ENCODE assay signal across 13 mouse cellular contexts in genomic region chr2:31901659-31902362, GRCm38 (mm10). TPM values are rescaled to one million over a fixed set of nuclear protein-coding genes. Genes with fewer than 3 reads are reported as not detected.
A peak's percentile ranks its signal among the peaks of the same experiment; 100 is the strongest.
DNase-seq lines count a peak whose midpoint lies in the region; ATAC-seq and TF ChIP-seq lines count a peak whose summit lies in the region.
"Had no signal": no experiment of that assay in that cellular context is flagged by ENCODE, and none has a peak within 500 bp of the region (broad histone marks: within the 10 kb centered on the region; RNA-seq: fewer than 3 reads in every experiment).

No protein-coding gene starts in this region.

- H3K4me3 ChIP-seq in lung, embryonic 15.5 days, result no peak overlapping the region
- no peak overlapping the region for H3K4me3 ChIP-seq in intestine, postnatal 0 days (ENCODE audit: low read depth, low read length)
- H3K4me3 ChIP-seq in forebrain, embryonic 13.5 days, result no peak overlapping the region
- H3K4me3 ChIP-seq: embryonic facial prominence, embryonic 10.5 days; limb, embryonic 13.5 days had no signal

- H3K4me2 ChIP-seq in lung, embryonic 15.5 days, result no peak overlapping the region
- no peak overlapping the region for H3K4me2 ChIP-seq in intestine, postnatal 0 days (replicated peaks; ENCODE audit: low read depth)
- H3K4me2 ChIP-seq in forebrain, embryonic 13.5 days, result no peak overlapping the region
- H3K4me2 ChIP-seq: limb, embryonic 13.5 days had no signal

- H3K9ac ChIP-seq in lung, embryonic 15.5 days, result no peak overlapping the region
- H3K9ac ChIP-seq in intestine, postnatal 0 days (ENCODE audit: low read depth, low read length), result no peak overlapping the region
- no peak overlapping the region for H3K9ac ChIP-seq in forebrain, embryonic 13.5 days
- H3K9ac ChIP-seq: limb, embryonic 13.5 days had no signal

- 48% methylated on average over 4 of the region's 4 CpGs for WGBS in lung, embryonic 15.5 days
- WGBS in intestine, postnatal 0 days, result 61% methylated on average over 4 of the region's 4 CpGs
- 72% methylated on average over 4 of the region's 4 CpGs for WGBS in forebrain, embryonic 13.5 days

- H3K27ac ChIP-seq in lung, embryonic 15.5 days, result no peak overlapping the region
- no peak overlapping the region for H3K27ac ChIP-seq in intestine, postnatal 0 days (ENCODE audit: low read depth, low read length)
- no peak overlapping the region for H3K27ac ChIP-seq in forebrain, embryonic 13.5 days
- H3K27ac ChIP-seq: embryonic facial prominence, embryonic 10.5 days; limb, embryonic 13.5 days had no signal

- no peaks in the 10 kb centered on the region for H3K36me3 ChIP-seq in lung, embryonic 15.5 days
- H3K36me3 ChIP-seq in intestine, postnatal 0 days (ENCODE audit: control insufficient read depth, insufficient read depth), result no peaks in the 10 kb centered on the region
- no peaks in the 10 kb centered on the region for H3K36me3 ChIP-seq in forebrain, embryonic 13.5 days (ENCODE audit: poor library complexity, severe bottlenecking)
- H3K36me3 ChIP-seq: embryonic facial prominence, embryonic 10.5 days; limb, embryonic 13.5 days had no signal

- peak; percentile 29 for ATAC-seq in lung, embryonic 15.5 days (ENCODE audit: borderline replicate concordance, extremely low read depth, low FRiP score, low TSS enrichment)
- peak; percentile 59 for ATAC-seq in intestine, postnatal 0 days
- no peak for ATAC-seq in forebrain, embryonic 13.5 days
- ATAC-seq in megakaryocyte, adult 5-6 weeks (ENCODE audit: poor library complexity, severe bottlenecking), result no peak
- ATAC-seq: forebrain, embryonic 14.5 days; hindbrain, embryonic 16.5 days had no signal

- no peaks in the 10 kb centered on the region for H3K27me3 ChIP-seq in lung, embryonic 15.5 days
- H3K27me3 ChIP-seq in intestine, postnatal 0 days (replicated peaks; ENCODE audit: control insufficient read depth, insufficient read depth, low read length), result no peaks in the 10 kb centered on the region
- H3K27me3 ChIP-seq in forebrain, embryonic 13.5 days, result 0 out of 2 replicates have a peak, but pooled peaks cover 4% of the 10 kb centered on the region
- H3K27me3 ChIP-seq: limb, embryonic 13.5 days had no signal

- no peaks in the 10 kb centered on the region for H3K9me3 ChIP-seq in lung, embryonic 15.5 days
- H3K9me3 ChIP-seq in intestine, postnatal 0 days (ENCODE audit: control insufficient read depth), result no peaks in the 10 kb centered on the region
- H3K9me3 ChIP-seq in forebrain, embryonic 13.5 days (replicated peaks), result no peaks in the 10 kb centered on the region
- H3K9me3 ChIP-seq: embryonic facial prominence, embryonic 10.5 days; limb, embryonic 13.5 days had no signal

- H3K4me1 ChIP-seq in lung, embryonic 15.5 days, result 0 out of 2 replicates have a peak, but pooled peaks cover 3% of the 10 kb centered on the region
- H3K4me1 ChIP-seq in intestine, postnatal 0 days (replicated peaks; ENCODE audit: control insufficient read depth, insufficient read depth, low read length), result no peaks in the 10 kb centered on the region
- H3K4me1 ChIP-seq in forebrain, embryonic 13.5 days, result peaks cover 11% of the 10 kb centered on the region; the same call in 1 of the 2 replicates

- DNase-seq in lung, adult 18-20 months, result no peak
- DNase-seq in R1 (ENCODE audit: low read depth, low spot score), result peak; percentile 82
- peak; percentile 43 for DNase-seq in testis, postnatal 14 days (ENCODE audit: low spot score)
- DNase-seq: heart, adult 11 months; layer of hippocampus, adult 9-11 months had no signal

- TF ChIP-seq CTCF in intestine, postnatal 0 days (IDR thresholded peaks at IDR 0.05; ENCODE audit: low read depth), result no peak

RNA-seq across cellular contexts. Expression of gene Lamc3, which starts 14.7 kb away (rescaled TPM):
- polyA plus RNA-seq in lung, embryonic 15.5 days (2015; fragmentation: Nextera tagmentation; extraction: Ambion mirVana), result 1.2 and 1.6 TPM in 2 replicates
- polyA plus RNA-seq in intestine, postnatal 0 days (2015; fragmentation: Nextera tagmentation; extraction: Ambion mirVana), result 0.44 and 0.48 TPM in 2 replicates
- 3.2 and 3.3 TPM in 2 replicates for polyA plus RNA-seq in forebrain, embryonic 13.5 days (2015; fragmentation: Nextera tagmentation; extraction: Ambion mirVana)
- not detected in 2 replicates for total RNA-seq in megakaryocyte, adult 5-6 weeks (2015)
- total RNA-seq in megakaryocyte, adult 5-6 weeks (2017), result not detected in 2 replicates

RNA-seq across cellular contexts. Expression of gene Aif1l, which starts 48.1 kb away (rescaled TPM):
- polyA plus RNA-seq in lung, embryonic 15.5 days (2015; fragmentation: Nextera tagmentation; extraction: Ambion mirVana), result 32.4 and 36.1 TPM in 2 replicates
- polyA plus RNA-seq in intestine, postnatal 0 days (2015; fragmentation: Nextera tagmentation; extraction: Ambion mirVana), result 8.1 and 8.2 TPM in 2 replicates
- polyA plus RNA-seq in forebrain, embryonic 13.5 days (2015; fragmentation: Nextera tagmentation; extraction: Ambion mirVana), result 68.7 and 74.8 TPM in 2 replicates
- 0.16 TPM in 1 of 2 replicates, not detected in the other for total RNA-seq in megakaryocyte, adult 5-6 weeks (2015)
- 2.1 TPM in 1 of 2 replicates, not detected in the other for total RNA-seq in megakaryocyte, adult 5-6 weeks (2017)

RNA-seq across cellular contexts. Expression of gene Fibcd1, which starts 56.0 kb away (rescaled TPM):
- 0.03 TPM in 1 of 2 replicates, not detected in the other for polyA plus RNA-seq in lung, embryonic 15.5 days (2015; fragmentation: Nextera tagmentation; extraction: Ambion mirVana)
- 2.0 and 2.3 TPM in 2 replicates for polyA plus RNA-seq in intestine, postnatal 0 days (2015; fragmentation: Nextera tagmentation; extraction: Ambion mirVana)
- 1.2 and 1.5 TPM in 2 replicates for polyA plus RNA-seq in forebrain, embryonic 13.5 days (2015; fragmentation: Nextera tagmentation; extraction: Ambion mirVana)
- not detected in 2 replicates for total RNA-seq in megakaryocyte, adult 5-6 weeks (2015)
- total RNA-seq in megakaryocyte, adult 5-6 weeks (2017), result 0.04 TPM in 1 of 2 replicates, not detected in the other

Comparison
In these comparisons a context has a peak if more than half of its experiments do, and no peak if none do; other contexts are left out.
1. ATAC-seq: peak in lung, embryonic 15.5 days (single experiment) and intestine, postnatal 0 days (single experiment); none in forebrain, embryonic 13.5 days (single experiment) and megakaryocyte, adult 5-6 weeks (single experiment).
2. DNase-seq: peak in R1 (single experiment) and testis, postnatal 14 days (single experiment); none in lung, adult 18-20 months (0 of 2).